Mouse (Mus musculus): ENCODE results near the gene Map3k20. TPM values are rescaled to one million over a fixed set of nuclear protein-coding genes. Genes with fewer than 3 reads are reported as not detected.

Gene Map3k20
- polyA plus RNA-seq, 1 experiment from 2014 or later, result 10.1 TPM

DNA sequence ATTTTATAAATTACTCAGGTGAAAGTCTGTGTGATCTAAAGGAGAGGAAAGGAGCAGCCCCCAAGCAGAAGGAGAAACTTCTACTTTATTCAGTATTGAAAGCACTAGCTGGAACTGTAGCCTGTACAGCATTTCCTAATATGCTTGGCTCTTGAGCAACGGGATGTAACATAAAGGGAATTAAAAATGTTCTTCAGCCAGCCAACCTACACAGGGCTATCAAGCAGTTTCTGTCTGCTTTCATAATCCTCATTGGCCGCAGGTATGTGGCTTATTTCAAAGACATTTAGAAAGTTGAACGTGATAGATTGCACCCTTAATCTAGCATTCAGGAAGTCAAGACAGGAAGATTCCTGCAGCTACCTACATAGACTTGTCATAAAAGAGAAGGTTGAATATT lies 47.8 kb downstream of the Map3k20 start:
- ATAC-seq (ENCODE audit: insufficient number of reproducible peaks, low FRiP score, low TSS enrichment, low read depth), result no peak
- Histone ChIP-seq H3K4me3 (ENCODE audit: low read depth, low read length) (no peak overlapping the region), H3K9ac (ENCODE audit: low read length) (no peak overlapping the region), H3K4me1 (ENCODE audit: control insufficient read depth, insufficient read depth, low read length) (no peaks in the 10 kb centered on the region), H3K9me3 (ENCODE audit: control insufficient read depth, low read length) (no peaks in the 10 kb centered on the region), H3K4me2 (ENCODE audit: low read depth, severe bottlenecking) (no peak overlapping the region), H3K27me3 (ENCODE audit: control insufficient read depth, insufficient read depth, low read length) (no peaks in the 10 kb centered on the region), H3K27ac (replicated peaks; ENCODE audit: low read depth, low read length) (no peak overlapping the region), H3K36me3 (ENCODE audit: control insufficient read depth, insufficient read depth, low read length) (no peaks in the 10 kb centered on the region)
- 88% methylated on average over 3 of the region's 3 CpGs for WGBS
- no peak for DNase-seq (ENCODE audit: low spot score)

DNA sequence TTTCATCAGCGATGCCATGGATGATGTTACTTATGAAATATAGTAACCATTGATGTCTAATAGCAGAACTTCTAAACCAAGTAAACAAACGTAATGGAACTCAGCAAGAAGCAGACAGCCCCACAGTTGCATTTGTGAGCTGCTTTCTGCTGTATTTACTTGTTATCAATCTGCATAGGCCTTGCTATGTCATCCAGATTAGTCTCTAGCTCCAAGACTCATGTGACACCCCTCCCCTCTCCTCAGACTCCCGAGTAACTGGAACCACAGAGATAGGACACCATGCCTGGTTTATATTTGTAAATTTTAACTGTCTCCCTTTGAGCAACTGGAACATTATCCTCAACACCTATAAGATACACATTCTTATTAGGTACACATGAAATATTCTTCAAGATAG lies 51.4 kb downstream of the Map3k20 start:
- ATAC-seq (ENCODE audit: insufficient number of reproducible peaks, low FRiP score, low TSS enrichment, low read depth) (no peak), DNase-seq (ENCODE audit: low spot score) (no peak)
- H3K4me1 ChIP-seq (ENCODE audit: control insufficient read depth, insufficient read depth, low read length), result no peaks in the 10 kb centered on the region
- H3K36me3 ChIP-seq (ENCODE audit: control insufficient read depth, insufficient read depth, low read length), result no peaks in the 10 kb centered on the region
- no peak overlapping the region for H3K4me3 ChIP-seq (ENCODE audit: low read depth, low read length)
- no peak overlapping the region for H3K4me2 ChIP-seq (ENCODE audit: low read depth, severe bottlenecking)
- 93% methylated on average over 3 of the region's 3 CpGs for WGBS
- no peak overlapping the region for H3K27ac ChIP-seq (replicated peaks; ENCODE audit: low read depth, low read length)
- no peaks in the 10 kb centered on the region for H3K9me3 ChIP-seq (ENCODE audit: control insufficient read depth, low read length)
- H3K9ac ChIP-seq (ENCODE audit: low read length), result no peak overlapping the region
- no peaks in the 10 kb centered on the region for H3K27me3 ChIP-seq (ENCODE audit: control insufficient read depth, insufficient read depth, low read length)

DNA sequence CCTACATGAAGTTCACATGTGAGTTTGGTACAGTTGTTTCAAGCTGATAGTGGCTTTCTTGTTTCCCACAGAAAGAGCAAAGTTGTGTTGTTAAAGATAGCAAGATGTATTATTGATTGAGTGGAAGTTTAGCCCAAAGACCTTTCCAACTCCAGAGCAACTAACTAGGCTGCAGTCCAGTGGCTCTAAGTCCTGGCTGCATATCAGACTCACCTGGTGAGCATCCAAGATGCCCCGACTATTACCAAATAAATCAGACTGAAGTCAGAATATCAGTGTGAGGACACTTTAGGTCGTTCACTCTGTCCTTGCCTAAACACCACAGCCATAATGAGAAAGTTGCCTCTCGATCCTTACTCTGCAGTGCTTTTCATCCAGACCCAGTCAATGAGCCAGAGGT lies 59.8 kb downstream of the Map3k20 start:
- no peaks in the 10 kb centered on the region for H3K36me3 ChIP-seq (ENCODE audit: control insufficient read depth, insufficient read depth, low read length)
- H3K27me3 ChIP-seq (ENCODE audit: control insufficient read depth, insufficient read depth, low read length), result no peaks in the 10 kb centered on the region
- no peak overlapping the region for H3K27ac ChIP-seq (replicated peaks; ENCODE audit: low read depth, low read length)
- WGBS, result 88% methylated on average over 3 of the region's 3 CpGs
- H3K4me1 ChIP-seq (ENCODE audit: control insufficient read depth, insufficient read depth, low read length), result peaks cover 3% of the 10 kb centered on the region
- H3K9me3 ChIP-seq (ENCODE audit: control insufficient read depth, low read length), result no peaks in the 10 kb centered on the region
- no peak overlapping the region for H3K4me2 ChIP-seq (ENCODE audit: low read depth, severe bottlenecking)
- no peak overlapping the region for H3K4me3 ChIP-seq (ENCODE audit: low read depth, low read length)
- no peak for DNase-seq (ENCODE audit: low spot score)
- no peak for ATAC-seq (ENCODE audit: insufficient number of reproducible peaks, low FRiP score, low TSS enrichment, low read depth)
- H3K9ac ChIP-seq (ENCODE audit: low read length), result no peak overlapping the region

GRCm38 (mm10) chr2:72351329-72351728 lies 65.9 kb downstream of the Map3k20 start:
- DNase-seq (ENCODE audit: low spot score), result no peak
- no peak overlapping the region for H3K4me2 ChIP-seq (ENCODE audit: low read depth, severe bottlenecking)
- no peaks in the 10 kb centered on the region for H3K36me3 ChIP-seq (ENCODE audit: control insufficient read depth, insufficient read depth, low read length)
- H3K9ac ChIP-seq (ENCODE audit: low read length), result no peak overlapping the region
- no peaks in the 10 kb centered on the region for H3K9me3 ChIP-seq (ENCODE audit: control insufficient read depth, low read length)
- H3K27me3 ChIP-seq (ENCODE audit: control insufficient read depth, insufficient read depth, low read length), result no peaks in the 10 kb centered on the region
- H3K4me3 ChIP-seq (ENCODE audit: low read depth, low read length), result no peak overlapping the region
- no peak overlapping the region for H3K27ac ChIP-seq (replicated peaks; ENCODE audit: low read depth, low read length)
- 80% methylated on average over 5 of the region's 5 CpGs for WGBS
- no peak for ATAC-seq (ENCODE audit: insufficient number of reproducible peaks, low FRiP score, low TSS enrichment, low read depth)
- peaks cover 3% of the 10 kb centered on the region for H3K4me1 ChIP-seq (ENCODE audit: control insufficient read depth, insufficient read depth, low read length)

- H3K9me3 ChIP-seq (ENCODE audit: control insufficient read depth, low read length), result no peaks in the 10 kb centered on the region
- no peak overlapping the region for H3K4me3 ChIP-seq (ENCODE audit: low read depth, low read length)
- no peak overlapping the region for H3K4me2 ChIP-seq (ENCODE audit: low read depth, severe bottlenecking)
- no peak overlapping the region for H3K9ac ChIP-seq (ENCODE audit: low read length)
- DNase-seq (ENCODE audit: low spot score) (no peak), ATAC-seq (ENCODE audit: insufficient number of reproducible peaks, low FRiP score, low TSS enrichment, low read depth) (no peak)
- H3K4me1 ChIP-seq (ENCODE audit: control insufficient read depth, insufficient read depth, low read length), result peaks cover 3% of the 10 kb centered on the region
- H3K36me3 ChIP-seq (ENCODE audit: control insufficient read depth, insufficient read depth, low read length), result no peaks in the 10 kb centered on the region
- 96% methylated on average over 8 of the region's 8 CpGs for WGBS
- H3K27me3 ChIP-seq (ENCODE audit: control insufficient read depth, insufficient read depth, low read length), result no peaks in the 10 kb centered on the region
- no peak overlapping the region for H3K27ac ChIP-seq (replicated peaks; ENCODE audit: low read depth, low read length)
These were observed 66.3 kb downstream of the Map3k20 start for GRCm38 (mm10) chr2:72351776-72352175.

DNA sequence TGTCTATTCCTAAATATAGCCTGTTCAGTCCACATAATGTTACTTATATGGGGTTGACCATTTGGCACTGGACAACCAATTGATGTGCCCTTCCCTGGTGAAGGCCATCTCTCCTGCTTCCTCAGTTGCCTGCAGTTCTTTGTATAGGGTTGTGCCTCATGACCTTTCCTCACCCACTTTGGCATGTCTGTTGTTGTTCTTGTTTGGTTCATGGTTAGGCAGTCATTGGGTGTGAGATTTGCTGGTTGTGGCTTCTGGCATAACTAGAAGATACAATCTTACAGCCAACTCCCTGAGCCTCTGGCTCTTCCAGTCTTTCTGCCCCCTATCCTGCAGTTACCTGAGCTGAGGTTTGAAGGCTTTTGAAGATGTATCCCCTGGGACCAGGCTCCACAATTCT lies 67.3 kb downstream of the Map3k20 start:
- no peak overlapping the region for H3K4me3 ChIP-seq (ENCODE audit: low read depth, low read length)
- DNase-seq (ENCODE audit: low spot score), result no peak
- H3K27me3 ChIP-seq (ENCODE audit: control insufficient read depth, insufficient read depth, low read length), result no peaks in the 10 kb centered on the region
- peaks cover 3% of the 10 kb centered on the region for H3K4me1 ChIP-seq (ENCODE audit: control insufficient read depth, insufficient read depth, low read length)
- no peak overlapping the region for H3K4me2 ChIP-seq (ENCODE audit: low read depth, severe bottlenecking)
- H3K27ac ChIP-seq (replicated peaks; ENCODE audit: low read depth, low read length), result no peak overlapping the region
- no peak overlapping the region for H3K9ac ChIP-seq (ENCODE audit: low read length)
- H3K9me3 ChIP-seq (ENCODE audit: control insufficient read depth, low read length), result no peaks in the 10 kb centered on the region
- no peak for ATAC-seq (ENCODE audit: insufficient number of reproducible peaks, low FRiP score, low TSS enrichment, low read depth)
- H3K36me3 ChIP-seq (ENCODE audit: control insufficient read depth, insufficient read depth, low read length), result no peaks in the 10 kb centered on the region

DNA sequence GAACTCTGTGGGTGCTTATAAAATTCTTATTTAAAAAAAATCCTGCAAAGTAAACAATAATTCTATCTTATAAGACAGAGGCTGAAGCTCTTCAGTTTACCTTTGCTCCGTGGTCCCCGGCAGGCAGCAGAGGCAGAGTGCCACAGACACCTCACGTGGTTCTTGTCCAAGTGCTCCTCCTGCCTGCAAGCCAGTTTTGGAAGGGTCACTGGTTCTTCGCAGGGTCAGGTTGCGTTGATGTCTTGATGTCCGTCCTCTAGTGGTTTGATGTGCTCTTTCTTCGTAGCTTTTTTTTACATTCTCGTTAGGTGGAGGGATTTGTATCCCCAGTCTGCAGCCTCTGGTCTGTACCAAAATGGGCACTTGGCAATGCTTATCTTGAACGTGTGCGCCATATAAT lies 71.0 kb downstream of the Map3k20 start:
- no peak overlapping the region for H3K27ac ChIP-seq (replicated peaks; ENCODE audit: low read depth, low read length)
- WGBS, result 82% methylated on average over 10 of the region's 10 CpGs
- no peak overlapping the region for H3K4me3 ChIP-seq (ENCODE audit: low read depth, low read length)
- ATAC-seq (ENCODE audit: insufficient number of reproducible peaks, low FRiP score, low TSS enrichment, low read depth) (no peak), DNase-seq (ENCODE audit: low spot score) (no peak)
- H3K9me3 ChIP-seq (ENCODE audit: control insufficient read depth, low read length), result no peaks in the 10 kb centered on the region
- no peaks in the 10 kb centered on the region for H3K4me1 ChIP-seq (ENCODE audit: control insufficient read depth, insufficient read depth, low read length)
- no peak overlapping the region for H3K9ac ChIP-seq (ENCODE audit: low read length)
- H3K36me3 ChIP-seq (ENCODE audit: control insufficient read depth, insufficient read depth, low read length), result no peaks in the 10 kb centered on the region
- H3K27me3 ChIP-seq (ENCODE audit: control insufficient read depth, insufficient read depth, low read length), result no peaks in the 10 kb centered on the region
- no peak overlapping the region for H3K4me2 ChIP-seq (ENCODE audit: low read depth, severe bottlenecking)

DNA sequence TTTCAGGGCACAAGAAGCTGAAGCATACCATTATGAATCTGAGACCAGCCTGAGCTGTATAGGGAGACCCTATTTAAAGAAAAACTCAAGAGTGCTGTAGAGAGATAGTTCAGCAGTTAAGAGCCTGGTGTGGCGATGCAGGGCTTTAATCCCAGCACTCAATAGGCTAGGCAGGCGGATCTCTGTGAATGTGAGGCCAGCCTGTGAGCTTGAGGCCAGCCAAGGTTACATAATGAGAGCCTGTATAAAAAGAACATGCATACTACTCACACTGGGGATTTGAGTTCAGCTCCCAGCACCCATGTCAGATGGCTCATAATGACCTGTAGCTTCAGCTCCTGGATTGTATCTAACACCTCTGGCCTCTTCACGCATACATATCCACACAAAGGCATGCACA lies 76.1 kb downstream of the Map3k20 start:
- no peak overlapping the region for H3K9ac ChIP-seq (ENCODE audit: low read length)
- no peak overlapping the region for H3K27ac ChIP-seq (replicated peaks; ENCODE audit: low read depth, low read length)
- no peak for DNase-seq (ENCODE audit: low spot score)
- H3K4me2 ChIP-seq (ENCODE audit: low read depth, severe bottlenecking), result no peak overlapping the region
- WGBS, result 76% methylated on average over 3 of the region's 3 CpGs
- no peaks in the 10 kb centered on the region for H3K4me1 ChIP-seq (ENCODE audit: control insufficient read depth, insufficient read depth, low read length)
- no peaks in the 10 kb centered on the region for H3K36me3 ChIP-seq (ENCODE audit: control insufficient read depth, insufficient read depth, low read length)
- H3K9me3 ChIP-seq (ENCODE audit: control insufficient read depth, low read length), result no peaks in the 10 kb centered on the region
- no peak overlapping the region for H3K4me3 ChIP-seq (ENCODE audit: low read depth, low read length)
- H3K27me3 ChIP-seq (ENCODE audit: control insufficient read depth, insufficient read depth, low read length), result no peaks in the 10 kb centered on the region
- no peak for ATAC-seq (ENCODE audit: insufficient number of reproducible peaks, low FRiP score, low TSS enrichment, low read depth)

DNA sequence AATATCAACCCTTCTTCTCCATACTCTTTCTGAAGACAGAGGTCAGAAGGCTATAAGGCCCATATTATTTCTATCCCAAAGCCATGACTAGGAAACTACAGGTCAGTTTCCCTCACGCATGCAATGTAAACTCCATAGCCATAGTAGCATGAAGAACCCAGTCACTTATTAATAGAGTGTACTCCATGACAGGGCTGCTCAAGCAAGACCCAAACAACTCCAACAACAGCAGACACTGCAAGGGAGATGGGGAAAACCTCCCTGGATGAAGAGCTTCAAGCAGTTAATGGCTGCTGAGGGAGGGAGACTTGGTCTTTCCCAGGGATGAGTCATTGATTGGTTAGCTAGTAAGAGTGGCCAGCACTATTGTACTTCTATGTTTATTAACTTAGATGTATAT lies 78.0 kb downstream of the Map3k20 start:
- ATAC-seq (ENCODE audit: insufficient number of reproducible peaks, low FRiP score, low TSS enrichment, low read depth) (no peak), DNase-seq (ENCODE audit: low spot score) (no peak)
- Histone ChIP-seq H3K9me3 (ENCODE audit: control insufficient read depth, low read length) (no peaks in the 10 kb centered on the region), H3K4me1 (ENCODE audit: control insufficient read depth, insufficient read depth, low read length) (no peaks in the 10 kb centered on the region), H3K27me3 (ENCODE audit: control insufficient read depth, insufficient read depth, low read length) (no peaks in the 10 kb centered on the region), H3K4me3 (ENCODE audit: low read depth, low read length) (no peak overlapping the region), H3K4me2 (ENCODE audit: low read depth, severe bottlenecking) (no peak overlapping the region), H3K36me3 (ENCODE audit: control insufficient read depth, insufficient read depth, low read length) (no peaks in the 10 kb centered on the region), H3K9ac (ENCODE audit: low read length) (no peak overlapping the region), H3K27ac (replicated peaks; ENCODE audit: low read depth, low read length) (no peak overlapping the region)
- WGBS, result 88% methylated on average over 1 of the region's 1 CpGs

Measured in limb, embryonic 11.5 days (tissue).